In genomic region chr4:78606461-78606830, GRCm38 (mm10) we compare ENCODE assay signal across 9 mouse cellular contexts.
DNase-seq lines count a peak whose midpoint lies in the region; ATAC-seq lines count a peak whose summit lies in the region.
"Had no signal": no experiment of that assay in that cellular context is flagged by ENCODE, and none has a peak within 500 bp of the region (broad histone marks: within the 10 kb centered on the region; RNA-seq: fewer than 3 reads in every experiment).

No protein-coding gene starts in this region.

- no peak overlapping the region for H3K27ac ChIP-seq in neural tube, embryonic 15.5 days (replicated peaks)
- H3K27ac ChIP-seq: liver, embryonic 15.5 days had no signal

- no peaks in the 10 kb centered on the region for H3K27me3 ChIP-seq in neural tube, embryonic 15.5 days (replicated peaks)
- H3K27me3 ChIP-seq: liver, embryonic 15.5 days had no signal

- H3K9ac ChIP-seq in neural tube, embryonic 15.5 days (replicated peaks): peak overlapping the region; percentile 32; the same call in 1 of the 2 replicates
- H3K9ac ChIP-seq: liver, embryonic 15.5 days had no signal

- ATAC-seq in neural tube, embryonic 15.5 days (ENCODE audit: low FRiP score): peak; percentile 85
- no peak for ATAC-seq in cerebellum, adult (ENCODE audit: insufficient number of reproducible peaks, low FRiP score, low TSS enrichment)

- WGBS in neural tube, embryonic 15.5 days: 26% methylated on average over 18 of the region's 18 CpGs

- no peaks in the 10 kb centered on the region for H3K36me3 ChIP-seq in neural tube, embryonic 15.5 days
- H3K36me3 ChIP-seq: liver, embryonic 15.5 days had no signal

- no peaks in the 10 kb centered on the region for H3K9me3 ChIP-seq in neural tube, embryonic 15.5 days (replicated peaks)
- H3K9me3 ChIP-seq: liver, embryonic 15.5 days had no signal

- H3K4me2 ChIP-seq in neural tube, embryonic 15.5 days: peak overlapping the region; percentile 64
- H3K4me2 ChIP-seq: liver, embryonic 15.5 days had no signal

- DNase-seq in adrenal gland, adult 2 months: peak; percentile 1
- DNase-seq in adrenal gland, postnatal 4 days (ENCODE audit: low spot score in 2 of 2): no peak
- DNase-seq in testis, postnatal 14 days (ENCODE audit: low spot score): peak; percentile 8
- no peak for DNase-seq in testis, postnatal 10 days (ENCODE audit: low spot score)
- DNase-seq in left cerebral cortex, postnatal 10 days (ENCODE audit: extremely low spot score in 1 of 2, low spot score in 2 of 2): peak; percentile 3 to 47
- no peak for DNase-seq in ovary, adult 18-20 months (ENCODE audit: low spot score)

- intact Hi-C loops in left cerebral cortex, postnatal 10 days (cut with DNase I): loop anchor here (10.0 kb wide), 3 partner anchors 392 to 1908 kb away; partner anchors contain the start of gene Ptprd

- peaks cover 6% of the 10 kb centered on the region; the same call in 1 of the 2 replicates for H3K4me1 ChIP-seq in neural tube, embryonic 15.5 days
- H3K4me1 ChIP-seq: liver, embryonic 15.5 days had no signal

- H3K4me3 ChIP-seq in neural tube, embryonic 15.5 days (replicated peaks): peak overlapping the region; percentile 41
- H3K4me3 ChIP-seq: liver, embryonic 15.5 days had no signal

Comparison
In these comparisons a context has a peak if more than half of its experiments do, and no peak if none do; other contexts are left out.
1. DNase-seq: peak in adrenal gland, adult 2 months (single experiment), testis, postnatal 14 days (single experiment) and left cerebral cortex, postnatal 10 days (2 of 2); none in adrenal gland, postnatal 4 days (0 of 2), testis, postnatal 10 days (single experiment) and ovary, adult 18-20 months (single experiment).